ENCODE assay signal across 9 mouse cellular contexts in genomic region chr7:141408833-141409232, GRCm38 (mm10). TPM values are rescaled to one million over a fixed set of nuclear protein-coding genes. Genes with fewer than 3 reads are reported as not detected.
DNase-seq lines count a peak whose midpoint lies in the region; ATAC-seq and TF ChIP-seq lines count a peak whose summit lies in the region.
"Had no signal": no experiment of that assay in that cellular context is flagged by ENCODE, and none has a peak within 500 bp of the region (broad histone marks: within the 10 kb centered on the region; RNA-seq: fewer than 3 reads in every experiment).

No protein-coding gene starts in this region.

- TF ChIP-seq RAD21 in CH12.LX (IDR thresholded peaks at IDR 0.05; ENCODE audit: low read depth, low read length) = peak; percentile 83

- H3K36me3 ChIP-seq in CH12.LX (replicated peaks in 1 of 2; ENCODE audit: control insufficient read depth in 1 of 2, insufficient read depth in 1 of 2, low read length in 1 of 2) = peaks cover 28 to 55% of the 10 kb centered on the region in 2 experiments
- H3K36me3 ChIP-seq in forebrain, embryonic 13.5 days (ENCODE audit: poor library complexity, severe bottlenecking) = peaks cover 47% of the 10 kb centered on the region
- H3K36me3 ChIP-seq in liver, embryonic 16.5 days (ENCODE audit: control insufficient read depth, insufficient read depth) = peaks cover 10% of the 10 kb centered on the region
- peaks cover 30% of the 10 kb centered on the region for H3K36me3 ChIP-seq in neural tube, embryonic 12.5 days
- 0 out of 2 replicates have a peak, but pooled peaks cover 3% of the 10 kb centered on the region for H3K36me3 ChIP-seq in stomach, embryonic 16.5 days (ENCODE audit: control insufficient read depth, insufficient read depth, low read length)

- TF ChIP-seq EP300 in CH12.LX (IDR thresholded peaks at IDR 0.05; ENCODE audit: low read length) = no peak

- H3K27ac ChIP-seq in CH12.LX (ENCODE audit: insufficient read depth, low read depth) = no peak overlapping the region
- H3K27ac ChIP-seq in forebrain, embryonic 13.5 days = no peak overlapping the region
- H3K27ac ChIP-seq in liver, embryonic 16.5 days (ENCODE audit: low read length) = no peak overlapping the region
- no peak overlapping the region for H3K27ac ChIP-seq in neural tube, embryonic 12.5 days
- H3K27ac ChIP-seq in stomach, embryonic 16.5 days (ENCODE audit: low read length) = no peak overlapping the region

- no peak overlapping the region for H3K9ac ChIP-seq in CH12.LX (ENCODE audit: insufficient read depth, low read depth)
- H3K9ac ChIP-seq in forebrain, embryonic 13.5 days = peak overlapping the region; percentile 41; the same call in 1 of the 2 replicates
- H3K9ac ChIP-seq in liver, embryonic 16.5 days (ENCODE audit: low read depth, low read length) = peak overlapping the region; percentile 32; the same call in 1 of the 2 replicates
- H3K9ac ChIP-seq in neural tube, embryonic 12.5 days = no peak overlapping the region
- no peak overlapping the region for H3K9ac ChIP-seq in stomach, embryonic 16.5 days (ENCODE audit: low read length)

- TF ChIP-seq CTCF in CH12.LX (conservative IDR thresholded peaks at IDR 0.05 in 1 of 2, IDR thresholded peaks at IDR 0.05 in 1 of 2; ENCODE audit: low read depth in 2 of 2, low read length in 2 of 2) = peak; percentile 57 to 92; a peak in 3 of 4 replicates

- TF ChIP-seq POLR2A in CH12.LX (IDR thresholded peaks at IDR 0.05; ENCODE audit: low read depth, low read length) = no peak

- H3K4me3 ChIP-seq in CH12.LX (replicated peaks in 1 of 3; ENCODE audit: low read depth in 2 of 3, low read length in 2 of 3, poor library complexity in 1 of 3) = no peak overlapping the region
- H3K4me3 ChIP-seq in forebrain, embryonic 13.5 days = no peak overlapping the region
- H3K4me3 ChIP-seq in liver, embryonic 16.5 days (ENCODE audit: low read depth, low read length) = no peak overlapping the region
- no peak overlapping the region for H3K4me3 ChIP-seq in neural tube, embryonic 12.5 days
- no peak overlapping the region for H3K4me3 ChIP-seq in stomach, embryonic 16.5 days (replicated peaks; ENCODE audit: low read length)
- H3K4me3 ChIP-seq: erythroblast, embryonic 14.5 days had no signal

- H3K4me1 ChIP-seq in CH12.LX (ENCODE audit: control insufficient read depth in 1 of 2, insufficient read depth in 2 of 2) = peaks cover 5 to 16% of the 10 kb centered on the region in 2 experiments
- H3K4me1 ChIP-seq in forebrain, embryonic 13.5 days = peaks cover 16% of the 10 kb centered on the region
- peaks cover 15% of the 10 kb centered on the region for H3K4me1 ChIP-seq in liver, embryonic 16.5 days (ENCODE audit: control insufficient read depth, low read depth, low read length)
- peaks cover 7% of the 10 kb centered on the region for H3K4me1 ChIP-seq in neural tube, embryonic 12.5 days
- H3K4me1 ChIP-seq in stomach, embryonic 16.5 days (ENCODE audit: control insufficient read depth, insufficient read depth, low read length) = peaks cover 10% of the 10 kb centered on the region; the same call in 1 of the 2 replicates

- WGBS in forebrain, embryonic 13.5 days = 7% methylated on average over 11 of the region's 11 CpGs
- 8% methylated on average over 11 of the region's 11 CpGs for WGBS in large intestine, adult 2 months
- 9% methylated on average over 11 of the region's 11 CpGs for WGBS in liver, embryonic 16.5 days (ENCODE audit: insufficient replicate concordance)
- 16% methylated on average over 11 of the region's 11 CpGs for WGBS in neural tube, embryonic 12.5 days
- WGBS in stomach, embryonic 16.5 days = 13% methylated on average over 11 of the region's 11 CpGs

- no peak overlapping the region for H3K4me2 ChIP-seq in CH12.LX (ENCODE audit: insufficient read depth, low read depth, poor library complexity, severe bottlenecking)
- H3K4me2 ChIP-seq in forebrain, embryonic 13.5 days = 0 out of 2 replicates have a peak overlapping the region, but pooled peaks have one; percentile 17
- H3K4me2 ChIP-seq in liver, embryonic 16.5 days (ENCODE audit: low read depth, low read length) = no peak overlapping the region
- H3K4me2 ChIP-seq in neural tube, embryonic 12.5 days (replicated peaks) = no peak overlapping the region
- H3K4me2 ChIP-seq in stomach, embryonic 16.5 days (ENCODE audit: low read depth, low read length) = no peak overlapping the region

- in situ Hi-C loops in CH12.LX (cut with MboI; ENCODE audit: low pct_ligation_motif_present, low pct_unique_long_range_greater_than_20kb, low sequenced_read_pairs) = no loop called here

- intact Hi-C loops in heart, postnatal 25 days (cut with DNase I) = loop anchor here (1.0 to 2.0 kb wide), 2 partner anchors 28 to 116 kb away; partner anchors contain the start of gene Slc25a22

- H3K9me3 ChIP-seq in CH12.LX (replicated peaks; ENCODE audit: low read length) = no peaks in the 10 kb centered on the region
- 0 out of 2 replicates have a peak, but pooled peaks cover 2% of the 10 kb centered on the region for H3K9me3 ChIP-seq in forebrain, embryonic 13.5 days (replicated peaks)
- H3K9me3 ChIP-seq in liver, embryonic 16.5 days (replicated peaks; ENCODE audit: control insufficient read depth, low read length) = no peaks in the 10 kb centered on the region
- no peaks in the 10 kb centered on the region for H3K9me3 ChIP-seq in neural tube, embryonic 12.5 days
- no peaks in the 10 kb centered on the region for H3K9me3 ChIP-seq in stomach, embryonic 16.5 days (replicated peaks; ENCODE audit: control insufficient read depth, low read length)

- dilution Hi-C loops in CH12.LX (cut with MboI; ENCODE audit: extremely low pct_ligation_motif_present, extremely low pct_unique_long_range_greater_than_20kb, low sequenced_read_pairs) = no loop called here

- DNase-seq in CH12.LX (ENCODE audit: extremely low read depth) = peak; percentile 77
- peak; percentile 58 for DNase-seq in heart, postnatal 25 days (ENCODE audit: low spot score)
- peak; percentile 75 for DNase-seq in large intestine, adult 2 months (ENCODE audit: low read depth, low spot score)

- no peaks in the 10 kb centered on the region for H3K27me3 ChIP-seq in CH12.LX (replicated peaks)
- H3K27me3 ChIP-seq in forebrain, embryonic 13.5 days = no peaks in the 10 kb centered on the region
- no peaks in the 10 kb centered on the region for H3K27me3 ChIP-seq in liver, embryonic 16.5 days (ENCODE audit: control insufficient read depth, insufficient read depth, low read depth, low read length)
- no peaks in the 10 kb centered on the region for H3K27me3 ChIP-seq in neural tube, embryonic 12.5 days (replicated peaks)
- H3K27me3 ChIP-seq in stomach, embryonic 16.5 days (ENCODE audit: control insufficient read depth, insufficient read depth, low read length) = no peaks in the 10 kb centered on the region

- no peaks in the 10 kb centered on the region for H3K79me2 ChIP-seq in CH12.LX (replicated peaks; ENCODE audit: control insufficient read depth, extremely low read depth, insufficient read depth, poor library complexity, severe bottlenecking)

- peak; percentile 85; the same call in 1 of the 2 replicates for ATAC-seq in cerebellum, adult (ENCODE audit: insufficient number of reproducible peaks, low FRiP score, low TSS enrichment)
- ATAC-seq in forebrain, embryonic 13.5 days = peak; percentile 71
- ATAC-seq in liver, embryonic 16.5 days (ENCODE audit: low read depth) = peak; percentile 51
- peak; percentile 41; the same call in 1 of the 2 replicates for ATAC-seq in neural tube, embryonic 12.5 days (ENCODE audit: low FRiP score, low read depth)
- ATAC-seq in stomach, embryonic 16.5 days (ENCODE audit: insufficient read depth, low FRiP score) = peak; percentile 66

RNA-seq across cellular contexts. Expression of gene Gatd1, which starts 5.1 kb away (rescaled TPM):
- total RNA-seq in CH12.LX (2012; rRNA removed) = 23.9 and 29.6 TPM in 2 replicates
- 26.4 and 31.4 TPM in 2 replicates for total RNA-seq in CH12.LX (2014; rRNA removed)
- polyA plus RNA-seq in CH12.LX (2012; ENCODE audit: insufficient read length, low read depth) = 17.6 and 21.2 TPM in 2 replicates
- polyA plus RNA-seq in forebrain, embryonic 13.5 days (2015; fragmentation: Nextera tagmentation; extraction: Ambion mirVana) = 53.2 and 55.6 TPM in 2 replicates
- total RNA-seq in heart, postnatal 25 days (2021) = 10 to 100 TPM; 13.8 to 14.2 TPM
- 54.0 and 56.7 TPM in 2 replicates for polyA plus RNA-seq in large intestine, adult 2 months (2012; rRNA removed)
- polyA plus RNA-seq in liver, embryonic 16.5 days (2015; fragmentation: Nextera tagmentation; extraction: Ambion mirVana) = 13.5 and 14.3 TPM in 2 replicates
- 50.5 and 51.5 TPM in 2 replicates for polyA plus RNA-seq in neural tube, embryonic 12.5 days (2016; fragmentation: Nextera tagmentation; extraction: Ambion mirVana)
- polyA plus RNA-seq in stomach, embryonic 16.5 days (2015; fragmentation: Nextera tagmentation; extraction: Ambion mirVana) = 45.8 and 48.1 TPM in 2 replicates

RNA-seq across cellular contexts. Expression of gene Taldo1, which starts 16.8 kb away (rescaled TPM):
- total RNA-seq in CH12.LX (2012; rRNA removed) (188 and 205 TPM in 2 replicates), CH12.LX (2014; rRNA removed) (228 and 237 TPM in 2 replicates)
- polyA plus RNA-seq in CH12.LX (2012; ENCODE audit: insufficient read length, low read depth) = 124 and 129 TPM in 2 replicates
- 386 and 415 TPM in 2 replicates for polyA plus RNA-seq in forebrain, embryonic 13.5 days (2015; fragmentation: Nextera tagmentation; extraction: Ambion mirVana)
- 100 to 1,000 TPM; 124 to 126 TPM for total RNA-seq in heart, postnatal 25 days (2021)
- polyA plus RNA-seq in large intestine, adult 2 months (2012; rRNA removed) = 554 and 560 TPM in 2 replicates
- polyA plus RNA-seq in liver, embryonic 16.5 days (2015; fragmentation: Nextera tagmentation; extraction: Ambion mirVana) = 373 and 397 TPM in 2 replicates
- 366 and 377 TPM in 2 replicates for polyA plus RNA-seq in neural tube, embryonic 12.5 days (2016; fragmentation: Nextera tagmentation; extraction: Ambion mirVana)
- 399 and 400 TPM in 2 replicates for polyA plus RNA-seq in stomach, embryonic 16.5 days (2015; fragmentation: Nextera tagmentation; extraction: Ambion mirVana)

RNA-seq across cellular contexts. Expression of gene Cend1, which starts 20.5 kb away (rescaled TPM):
- total RNA-seq in CH12.LX (2012; rRNA removed) (not detected in 2 replicates), CH12.LX (2014; rRNA removed) (not detected in 2 replicates)
- polyA plus RNA-seq in CH12.LX (2012; ENCODE audit: insufficient read length, low read depth) = not detected in 2 replicates
- polyA plus RNA-seq in forebrain, embryonic 13.5 days (2015; fragmentation: Nextera tagmentation; extraction: Ambion mirVana) = 27.3 and 27.5 TPM in 2 replicates
- total RNA-seq in heart, postnatal 25 days (2021) = under 1 TPM; 0.75 to 0.84 TPM
- polyA plus RNA-seq in large intestine, adult 2 months (2012; rRNA removed) = 2.0 and 2.9 TPM in 2 replicates
- not detected in 2 replicates for polyA plus RNA-seq in liver, embryonic 16.5 days (2015; fragmentation: Nextera tagmentation; extraction: Ambion mirVana)
- 44.4 and 55.1 TPM in 2 replicates for polyA plus RNA-seq in neural tube, embryonic 12.5 days (2016; fragmentation: Nextera tagmentation; extraction: Ambion mirVana)
- 2.6 and 3.8 TPM in 2 replicates for polyA plus RNA-seq in stomach, embryonic 16.5 days (2015; fragmentation: Nextera tagmentation; extraction: Ambion mirVana)
- polyA plus RNA-seq: erythroblast, embryonic 14.5 days had no signal

RNA-seq across cellular contexts. Expression of gene Slc25a22, which starts 28.9 kb away (rescaled TPM):
- total RNA-seq in CH12.LX (2012; rRNA removed) (16.1 and 20.8 TPM in 2 replicates), CH12.LX (2014; rRNA removed) (6.1 and 6.5 TPM in 2 replicates)
- polyA plus RNA-seq in CH12.LX (2012; ENCODE audit: insufficient read length, low read depth) = 31.5 and 32.1 TPM in 2 replicates
- polyA plus RNA-seq in forebrain, embryonic 13.5 days (2015; fragmentation: Nextera tagmentation; extraction: Ambion mirVana) = 58.2 and 65.1 TPM in 2 replicates
- 10 to 100 TPM; 58.8 to 72.6 TPM for total RNA-seq in heart, postnatal 25 days (2021)
- polyA plus RNA-seq in large intestine, adult 2 months (2012; rRNA removed) = 214 and 297 TPM in 2 replicates
- polyA plus RNA-seq in liver, embryonic 16.5 days (2015; fragmentation: Nextera tagmentation; extraction: Ambion mirVana) = 18.7 and 20.7 TPM in 2 replicates
- polyA plus RNA-seq in neural tube, embryonic 12.5 days (2016; fragmentation: Nextera tagmentation; extraction: Ambion mirVana) = 57.6 and 57.7 TPM in 2 replicates
- 29.4 and 32.3 TPM in 2 replicates for polyA plus RNA-seq in stomach, embryonic 16.5 days (2015; fragmentation: Nextera tagmentation; extraction: Ambion mirVana)

RNA-seq across cellular contexts. Expression of gene Pidd1, which starts 35.0 kb away (rescaled TPM):
- 7.8 and 9.6 TPM in 2 replicates for total RNA-seq in CH12.LX (2012; rRNA removed)
- total RNA-seq in CH12.LX (2014; rRNA removed) = 5.1 and 5.8 TPM in 2 replicates
- polyA plus RNA-seq in CH12.LX (2012; ENCODE audit: insufficient read length, low read depth) = 21.4 and 24.9 TPM in 2 replicates
- 10.9 and 13.4 TPM in 2 replicates for polyA plus RNA-seq in forebrain, embryonic 13.5 days (2015; fragmentation: Nextera tagmentation; extraction: Ambion mirVana)
- under 1 TPM; 0.39 to 0.86 TPM for total RNA-seq in heart, postnatal 25 days (2021)
- polyA plus RNA-seq in large intestine, adult 2 months (2012; rRNA removed) = 13.0 and 17.0 TPM in 2 replicates
- polyA plus RNA-seq in liver, embryonic 16.5 days (2015; fragmentation: Nextera tagmentation; extraction: Ambion mirVana) = 8.8 and 9.7 TPM in 2 replicates
- 8.4 and 9.8 TPM in 2 replicates for polyA plus RNA-seq in neural tube, embryonic 12.5 days (2016; fragmentation: Nextera tagmentation; extraction: Ambion mirVana)
- 7.6 and 8.2 TPM in 2 replicates for polyA plus RNA-seq in stomach, embryonic 16.5 days (2015; fragmentation: Nextera tagmentation; extraction: Ambion mirVana)

Comparison
In these comparisons a context has a peak if more than half of its experiments do, and no peak if none do; other contexts are left out.
1. H3K9ac ChIP-seq: peak in forebrain, embryonic 13.5 days (single experiment) and liver, embryonic 16.5 days (single experiment); none in CH12.LX (single experiment), neural tube, embryonic 12.5 days (single experiment) and stomach, embryonic 16.5 days (single experiment).
2. Peak in every context shown above with its lines, with median percentiles within 50 percentile points of each other: DNase-seq and ATAC-seq.